Mouse (Mus musculus): Measurements from ENCODE around the gene 1110008L16Rik.
"Not testable (repeated sequence)": the region's sequence is repeated elsewhere in the genome, so short reads cannot be mapped to it uniquely, and the experiment has no call there.

Gene 1110008L16Rik

GRCm38 (mm10) chr12:55299336-55299735, at the start of gene 1110008L16Rik:
TSS of gene 1110008L16Rik (plus strand) at chr12:55299577.
- DNase-seq, result no peak

- DNase-seq, result not testable (repeated sequence)
These were observed 37.4 kb upstream of the 1110008L16Rik start for GRCm38 (mm10) chr12:55261950-55262349.

GRCm38 (mm10) chr12:55263385-55263784, 36.0 kb upstream of the 1110008L16Rik start:
- not testable (repeated sequence) for DNase-seq

- no peak for DNase-seq
These were observed 27.1 kb upstream of the 1110008L16Rik start for GRCm38 (mm10) chr12:55272243-55272642.

- DNase-seq, result not testable (repeated sequence)
These were observed 21.8 kb upstream of the 1110008L16Rik start for GRCm38 (mm10) chr12:55277583-55277982.

- no peak for DNase-seq
These were observed 1.3 kb upstream of the 1110008L16Rik start for GRCm38 (mm10) chr12:55298112-55298511.

GRCm38 (mm10) chr12:55300820-55301351, 1.5 kb downstream of the 1110008L16Rik start:
- no peak for DNase-seq

GRCm38 (mm10) chr12:55301472-55302300, 2.3 kb downstream of the 1110008L16Rik start:
- no peak for DNase-seq

- peak; percentile 95 to 96 for DNase-seq
These were observed 3.4 kb downstream of the 1110008L16Rik start, which contains the start of gene Ppp2r3c for GRCm38 (mm10) chr12:55302485-55303441. TSS of gene Ppp2r3c (minus strand) at chr12:55302998.

- no peak for DNase-seq
These were observed 7.0 kb downstream of the 1110008L16Rik start for GRCm38 (mm10) chr12:55306371-55306770.

GRCm38 (mm10) chr12:55307566-55307965, 8.2 kb downstream of the 1110008L16Rik start:
- no peak for DNase-seq

GRCm38 (mm10) chr12:55308731-55309130, 9.4 kb downstream of the 1110008L16Rik start:
- peak; percentile 39 to 48 for DNase-seq

- no peak for DNase-seq
These were observed 10.1 kb downstream of the 1110008L16Rik start for GRCm38 (mm10) chr12:55309501-55309900.

GRCm38 (mm10) chr12:55311841-55312240, 12.5 kb downstream of the 1110008L16Rik start:
- DNase-seq, result no peak

- DNase-seq, result peak in 1 of 2 experiments; percentile 18
These were observed 14.5 kb downstream of the 1110008L16Rik start for GRCm38 (mm10) chr12:55313901-55314300.

- peak; percentile 92 to 93 for DNase-seq
These were observed 15.8 kb downstream of the 1110008L16Rik start for GRCm38 (mm10) chr12:55315192-55315591.

GRCm38 (mm10) chr12:55321642-55322291, 22.4 kb downstream of the 1110008L16Rik start:
- DNase-seq, result peak in 1 of 2 experiments; percentile 16

- no peak for DNase-seq
These were observed 26.3 kb downstream of the 1110008L16Rik start for GRCm38 (mm10) chr12:55325702-55326101.

- no peak for DNase-seq
These were observed 29.4 kb downstream of the 1110008L16Rik start for GRCm38 (mm10) chr12:55328784-55329183.

- DNase-seq, result no peak
These were observed 30.0 kb downstream of the 1110008L16Rik start for GRCm38 (mm10) chr12:55329351-55329750.

GRCm38 (mm10) chr12:55333662-55334061, 34.3 kb downstream of the 1110008L16Rik start:
- DNase-seq, result no peak

- DNase-seq, result not testable (repeated sequence)
These were observed 39.1 kb downstream of the 1110008L16Rik start for GRCm38 (mm10) chr12:55338490-55338889.
